Mouse (Mus musculus) liver, postnatal 0 days (tissue): ENCODE measurements around the gene Ufc1. TPM values are rescaled to one million over a fixed set of nuclear protein-coding genes. Genes with fewer than 3 reads are reported as not detected.

Source experiments
- ATAC-seq: fragments of 200-750 bp; cut with Nextera tagmentation; 2 replicates; pipeline ENCODE4 v1.8.0; 2017; ENCODE audit warnings: mild to moderate bottlenecking, moderate library complexity
- DNase-seq: peaks from one replicate; pipeline ENCODE4 v3.0.0-alpha.2; 2016
- H3K27ac ChIP-seq: fragments of 300-500 bp; sonication (generic); 2 replicates; pipeline ENCODE4 v1.5.1; 2014; ENCODE audit warnings: antibody characterized with exemption, moderate library complexity, mild to moderate bottlenecking, low read depth
- H3K27me3 ChIP-seq: fragments of 300-500 bp; sonication (generic); 2 replicates; pipeline ENCODE4 v1.6.1; 2014; ENCODE audit warnings: low read length, control low read depth, mixed read lengths; ENCODE audit not compliant: insufficient read depth
- H3K36me3 ChIP-seq: fragments of 300-500 bp; sonication (generic); replicated peaks from 2 replicates; pipeline ENCODE4 v1.6.1; 2014; ENCODE audit warnings: mild to moderate bottlenecking, control low read depth, low read length, moderate library complexity, mixed read lengths; ENCODE audit not compliant: insufficient read depth
- H3K4me1 ChIP-seq: fragments of 300-500 bp; sonication (generic); 2 replicates; pipeline ENCODE4 v1.6.1; 2014; ENCODE audit warnings: antibody characterized with exemption, mild to moderate bottlenecking, control low read depth; ENCODE audit not compliant: insufficient read depth
- H3K4me2 ChIP-seq: fragments of 300-500 bp; sonication (generic); 2 replicates; pipeline ENCODE4 v1.6.1; 2014; ENCODE audit warnings: low read depth, mild to moderate bottlenecking, low read length, moderate library complexity, mixed read lengths
- H3K4me3 ChIP-seq: fragments of 300-500 bp; sonication (generic); 2 replicates; pipeline ENCODE4 v1.5.1; 2014; ENCODE audit warnings: low read depth, low read length
- H3K9ac ChIP-seq: fragments of 300-500 bp; sonication (generic); replicated peaks from 2 replicates; pipeline ENCODE4 v1.6.1; 2014; ENCODE audit warnings: mild to moderate bottlenecking, moderate library complexity
- H3K9me3 ChIP-seq: fragments of 300-500 bp; sonication (generic); 2 replicates; pipeline ENCODE4 v1.6.1; 2016; ENCODE audit warnings: mild to moderate bottlenecking, control low read depth, low read length, mixed read lengths
- CTCF ChIP-seq: sonication (generic); IDR thresholded peaks from 2 replicates; pipeline ENCODE4 v1.5.1; 2016; ENCODE audit warnings: antibody characterized with exemption, low read depth
- EP300 ChIP-seq: IDR thresholded peaks from 2 replicates; pipeline ENCODE4 v1.6.1; 2016; ENCODE audit warnings: antibody characterized with exemption, low read depth, mild to moderate bottlenecking
- WGBS: fragments of 180-500 bp; shearing (Covaris S2); extraction: QIAGEN DNeasy Blood & Tissue Kit; methylation state at CpG from one replicate; pipeline ENCODE4 v1.1.7; 2014; ENCODE audit not compliant: insufficient replicate concordance; 5-methylcytosine and 5-hydroxymethylcytosine counted together
- polyA plus RNA-seq: library from polyadenylated mRNA; unstranded; fragments of >200 nt; fragmentation: Nextera tagmentation; extraction: Ambion mirVana; gene quantifications from 2 replicates; pipeline ENCODE4 v1.2.1, GENCODE M21; 2015

The Ufc1 gene
- polyA plus RNA-seq, 1 experiment from 2014 or later = 59.6 TPM

DNA sequence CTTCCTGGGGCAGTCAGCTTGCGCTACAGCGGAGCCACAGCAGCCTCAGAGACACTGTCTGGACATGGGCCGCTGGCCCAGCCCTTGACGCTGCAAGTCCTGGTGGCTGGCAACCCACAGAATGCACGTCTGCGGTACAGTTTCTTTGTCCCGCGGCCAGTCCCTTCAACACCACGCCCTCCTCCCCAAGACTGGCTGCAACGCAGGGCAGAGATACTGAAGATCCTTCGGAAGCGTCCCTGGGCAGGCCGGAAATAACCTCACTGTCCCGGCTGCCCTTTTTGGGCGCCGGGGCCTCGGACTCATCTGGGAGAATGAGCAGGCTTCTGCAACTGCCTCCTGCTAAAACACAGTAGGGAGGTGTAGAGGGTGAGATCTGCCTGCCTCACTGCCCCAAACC, 35.9 kb downstream of the Ufc1 start:
- DNase-seq (no peak), ATAC-seq (no peak)
- no peak overlapping the region for H3K9ac ChIP-seq
- H3K27me3 ChIP-seq = 0 out of 2 replicates have a peak, but pooled peaks cover 6% of the 10 kb centered on the region
- H3K4me3 ChIP-seq = no peak overlapping the region
- no peaks in the 10 kb centered on the region for H3K36me3 ChIP-seq
- H3K4me1 ChIP-seq = peaks cover 14% of the 10 kb centered on the region
- TF ChIP-seq CTCF = no peak
- no peak for TF ChIP-seq EP300
- 74% methylated on average over 17 of the region's 17 CpGs for WGBS
- no peak overlapping the region for H3K27ac ChIP-seq
- no peaks in the 10 kb centered on the region for H3K9me3 ChIP-seq
- no peak overlapping the region for H3K4me2 ChIP-seq

GRCm38 (mm10) chr1:171257781-171258180, 37.0 kb downstream of the Ufc1 start:
- Histone ChIP-seq H3K4me1 (peaks cover 14% of the 10 kb centered on the region), H3K4me3 (no peak overlapping the region), H3K27me3 (0 out of 2 replicates have a peak, but pooled peaks cover 6% of the 10 kb centered on the region), H3K9ac (no peak overlapping the region), H3K9me3 (no peaks in the 10 kb centered on the region), H3K27ac (no peak overlapping the region), H3K4me2 (no peak overlapping the region), H3K36me3 (no peaks in the 10 kb centered on the region)
- 75% methylated on average over 9 of the region's 9 CpGs for WGBS
- DNase-seq (no peak), ATAC-seq (no peak)
- no peak for TF ChIP-seq CTCF
- no peak for TF ChIP-seq EP300

DNA sequence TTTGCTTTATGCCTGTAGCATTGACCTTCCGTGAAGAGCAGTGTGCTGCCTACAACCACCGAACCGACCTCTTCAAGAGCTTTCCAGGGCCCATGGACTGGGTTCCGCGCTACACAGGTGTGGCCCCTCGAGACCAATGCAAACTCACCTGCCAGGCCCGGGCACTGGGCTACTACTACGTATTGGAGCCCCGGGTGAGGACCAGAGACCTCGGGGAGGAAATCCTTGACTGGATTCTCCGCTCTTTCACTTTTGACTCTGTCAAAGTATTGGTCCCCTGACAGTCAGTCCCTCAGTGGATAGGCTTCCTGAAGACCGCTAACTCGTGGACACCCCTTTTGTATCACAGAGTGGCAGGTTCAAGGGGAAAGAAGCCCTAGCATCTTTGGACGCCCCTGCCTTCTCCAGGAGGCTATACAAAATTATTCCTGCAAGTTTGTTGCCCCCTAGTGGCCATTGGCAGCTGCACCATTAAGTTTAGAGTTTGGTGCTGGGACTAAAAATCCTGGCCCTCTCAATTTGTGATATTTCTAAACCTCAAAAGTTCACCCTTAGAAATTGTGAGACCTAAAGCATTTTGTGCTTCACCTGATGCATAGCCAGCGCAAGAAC, 37.8 kb downstream of the Ufc1 start:
- DNase-seq = peak; percentile 74
- H3K9ac ChIP-seq = no peak overlapping the region
- 51% methylated on average over 15 of the region's 15 CpGs for WGBS

GRCm38 (mm10) chr1:171256095-171256818, 38.6 kb downstream of the Ufc1 start:
- TF ChIP-seq EP300 (no peak), CTCF (peak; percentile 52)
- Histone ChIP-seq H3K9ac (no peak overlapping the region), H3K4me1 (peaks cover 8% of the 10 kb centered on the region), H3K9me3 (no peaks in the 10 kb centered on the region), H3K4me2 (no peak overlapping the region), H3K27me3 (peaks cover 11% of the 10 kb centered on the region; the same call in 1 of the 2 replicates), H3K27ac (no peak overlapping the region), H3K36me3 (no peaks in the 10 kb centered on the region), H3K4me3 (no peak overlapping the region)
- no peak for DNase-seq
- ATAC-seq = peak; percentile 33; the same call in 1 of the 2 replicates
- WGBS = 80% methylated on average over 24 of the region's 24 CpGs

More for the DNA sequence above, 37.8 kb downstream of the Ufc1 start:
- peak; percentile 87 for TF ChIP-seq CTCF
- no peak for TF ChIP-seq EP300
- H3K4me2 ChIP-seq = no peak overlapping the region
- no peak for ATAC-seq
- H3K27ac ChIP-seq = no peak overlapping the region
- peaks cover 8% of the 10 kb centered on the region for H3K4me1 ChIP-seq
- H3K4me3 ChIP-seq = no peak overlapping the region
- no peaks in the 10 kb centered on the region for H3K9me3 ChIP-seq
- H3K36me3 ChIP-seq = no peaks in the 10 kb centered on the region
- H3K27me3 ChIP-seq = 0 out of 2 replicates have a peak, but pooled peaks cover 6% of the 10 kb centered on the region

DNA sequence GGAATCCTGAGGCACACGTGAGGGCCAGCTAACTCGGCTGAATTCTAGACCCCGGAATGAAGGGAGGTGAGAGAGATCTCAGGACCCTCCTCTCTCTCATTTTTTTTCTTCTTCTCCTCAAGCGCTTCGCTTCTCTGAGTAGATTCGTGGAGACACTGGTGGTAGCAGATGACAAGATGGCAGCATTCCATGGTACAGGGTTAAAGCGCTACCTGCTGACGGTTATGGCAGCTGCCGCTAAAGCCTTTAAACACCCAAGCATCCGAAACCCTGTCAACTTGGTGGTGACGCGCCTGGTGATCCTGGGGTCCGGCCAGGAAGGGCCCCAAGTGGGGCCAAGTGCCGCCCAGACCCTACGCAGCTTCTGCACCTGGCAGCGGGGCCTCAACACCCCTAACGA, 42.4 kb downstream of the Ufc1 start:
- H3K4me3 ChIP-seq = no peak overlapping the region
- H3K4me2 ChIP-seq = peak overlapping the region; percentile 49; the same call in 1 of the 2 replicates
- DNase-seq (no peak), ATAC-seq (no peak)
- no peaks in the 10 kb centered on the region for H3K36me3 ChIP-seq
- peaks cover 8% of the 10 kb centered on the region for H3K4me1 ChIP-seq
- 81% methylated on average over 17 of the region's 17 CpGs for WGBS
- H3K9ac ChIP-seq = no peak overlapping the region
- H3K9me3 ChIP-seq = no peaks in the 10 kb centered on the region
- H3K27ac ChIP-seq = no peak overlapping the region
- no peak for TF ChIP-seq CTCF
- no peak for TF ChIP-seq EP300
- H3K27me3 ChIP-seq = peaks cover 16% of the 10 kb centered on the region; the same call in 1 of the 2 replicates

GRCm38 (mm10) chr1:171251594-171252324, 43.1 kb downstream of the Ufc1 start:
- Histone ChIP-seq H3K27ac (0 out of 2 replicates have a peak overlapping the region, but pooled peaks have one; percentile 11), H3K9ac (peak overlapping the region; percentile 16; the same call in 1 of the 2 replicates), H3K27me3 (peaks cover 16% of the 10 kb centered on the region; the same call in 1 of the 2 replicates), H3K36me3 (no peaks in the 10 kb centered on the region), H3K4me2 (peak overlapping the region; percentile 49), H3K9me3 (no peaks in the 10 kb centered on the region), H3K4me1 (peaks cover 9% of the 10 kb centered on the region), H3K4me3 (peak overlapping the region; percentile 35; the same call in 1 of the 2 replicates)
- DNase-seq = no peak
- no peak for TF ChIP-seq EP300
- TF ChIP-seq CTCF = no peak
- ATAC-seq = no peak
- WGBS = 33% methylated on average over 13 of the region's 13 CpGs
